Mouse (Mus musculus) liver, embryonic 13.5 days (tissue): ENCODE measurements at regions not wholly inside any gene's neighbourhood (a gene's known extent, or its start where the extent isn't known, plus 50 kb on each side); places are given as distances from the start of the nearest gene placed in this dataset.
A peak's percentile ranks its signal among the peaks of the same experiment; 100 is the strongest.
"Not testable (repeated sequence)": the region's sequence is repeated elsewhere in the genome, so short reads cannot be mapped to it uniquely, and the experiment has no call there.

Experiments
- ATAC-seq: fragments of 200-750 bp; cut with Nextera tagmentation; 2 replicates; pipeline ENCODE4 v1.8.0; 2017; ENCODE audit warnings: low read depth, mild to moderate bottlenecking, moderate number of reproducible peaks, moderate library complexity
- DNase-seq: peaks from one replicate; pipeline ENCODE4 v3.0.0; 2022
- H3K27ac ChIP-seq: fragments of 300-500 bp; sonication (generic); 2 replicates; pipeline ENCODE4 v1.5.1; 2015; ENCODE audit warnings: moderate library complexity, mild to moderate bottlenecking, inconsistent platforms
- H3K27me3 ChIP-seq: fragments of 300-500 bp; sonication (generic); 2 replicates; pipeline ENCODE4 v1.6.1; 2015; ENCODE audit warnings: mild to moderate bottlenecking, inconsistent platforms
- H3K36me3 ChIP-seq: fragments of 300-500 bp; sonication (generic); 2 replicates; pipeline ENCODE4 v1.6.1; 2015; ENCODE audit warnings: mild to moderate bottlenecking, inconsistent platforms
- H3K4me1 ChIP-seq: fragments of 300-500 bp; sonication (generic); replicated peaks from 2 replicates; pipeline ENCODE4 v1.6.1; 2015; ENCODE audit warnings: inconsistent platforms
- H3K4me2 ChIP-seq: fragments of 300-500 bp; sonication (generic); 2 replicates; pipeline ENCODE4 v1.6.1; 2015; ENCODE audit warnings: inconsistent platforms, mild to moderate bottlenecking, moderate library complexity
- H3K4me3 ChIP-seq: fragments of 300-500 bp; sonication (generic); replicated peaks from 2 replicates; pipeline ENCODE4 v1.5.1; 2015; ENCODE audit warnings: mild to moderate bottlenecking, inconsistent platforms
- H3K9ac ChIP-seq: fragments of 300-500 bp; sonication (generic); 2 replicates; pipeline ENCODE4 v1.6.1; 2015; ENCODE audit warnings: mild to moderate bottlenecking, inconsistent platforms
- H3K9me3 ChIP-seq: fragments of 300-500 bp; sonication (generic); replicated peaks from 2 replicates; pipeline ENCODE4 v1.6.1; 2016; ENCODE audit warnings: inconsistent platforms
- WGBS: fragments of 180-500 bp; shearing (Covaris S2); methylation state at CpG from one replicate; pipeline ENCODE4 v1.1.7; 2015; ENCODE audit not compliant: insufficient replicate concordance; 5-methylcytosine and 5-hydroxymethylcytosine counted together

DNA sequence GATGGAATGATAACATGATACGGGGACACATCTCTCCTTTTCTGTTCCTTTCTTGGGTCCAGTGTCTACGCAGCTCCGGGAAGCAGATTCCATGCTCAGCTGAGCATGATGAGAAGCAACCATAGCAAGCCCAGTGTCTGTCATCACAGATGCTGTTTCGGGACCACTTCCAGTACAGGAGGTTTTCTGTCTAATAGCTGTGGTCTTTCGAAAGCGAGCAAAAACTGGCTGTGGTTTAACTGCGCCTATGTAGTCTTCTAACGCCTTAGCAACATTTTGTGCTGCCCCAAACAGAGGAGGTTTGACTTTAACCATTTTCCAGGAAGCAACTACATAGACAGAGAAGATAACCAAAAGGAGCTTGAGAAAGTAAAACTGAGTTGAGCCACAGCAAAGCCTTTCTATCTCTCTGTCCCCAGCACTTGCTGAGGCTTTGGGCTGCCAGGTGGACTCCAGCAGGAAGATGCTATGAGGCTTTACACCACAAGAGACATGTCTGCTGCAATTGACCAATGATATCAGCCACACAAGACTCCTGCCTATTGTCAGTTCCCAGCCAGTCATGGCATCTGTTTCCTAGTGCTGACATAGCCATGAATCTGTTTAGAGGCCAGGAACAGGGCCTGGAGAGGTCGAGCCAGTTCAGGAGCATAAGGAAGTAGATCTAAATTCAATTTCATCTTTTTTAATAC lies 95.1 kb downstream of the Stard3nl start:
- ATAC-seq, H3K36me3 ChIP-seq, H3K4me1 ChIP-seq, H3K4me3 ChIP-seq, H3K9me3 ChIP-seq, H3K9ac ChIP-seq, H3K4me2 ChIP-seq, DNase-seq, H3K27me3 ChIP-seq, H3K27ac ChIP-seq: not testable (repeated sequence)
- WGBS = 66% methylated on average over 9 of the region's 9 CpGs

- DNase-seq = no peak
- H3K9me3 ChIP-seq = no peaks in the 10 kb centered on the region
- WGBS = 73% methylated on average over 1 of the region's 1 CpGs
Measured at GRCm38 (mm10) chr13:19296325-19296724, 99.3 kb downstream of the Stard3nl start.

GRCm38 (mm10) chr13:19293041-19293440 lies 102.6 kb downstream of the Stard3nl start:
- Histone ChIP-seq H3K9ac (no peak overlapping the region), H3K27ac (no peak overlapping the region), H3K27me3 (no peaks in the 10 kb centered on the region), H3K36me3 (no peaks in the 10 kb centered on the region), H3K9me3 (no peaks in the 10 kb centered on the region), H3K4me1 (no peaks in the 10 kb centered on the region), H3K4me2 (no peak overlapping the region), H3K4me3 (no peak overlapping the region)
- ATAC-seq (no peak), DNase-seq (no peak)
- 37% methylated on average over 2 of the region's 2 CpGs for WGBS

More at GRCm38 (mm10) chr13:19296325-19296724, 99.3 kb downstream of the Stard3nl start:
- no peak overlapping the region for H3K9ac ChIP-seq
- no peak overlapping the region for H3K4me2 ChIP-seq
- no peak overlapping the region for H3K4me3 ChIP-seq
- no peak for ATAC-seq
- H3K36me3 ChIP-seq = no peaks in the 10 kb centered on the region
- no peak overlapping the region for H3K27ac ChIP-seq
- no peaks in the 10 kb centered on the region for H3K27me3 ChIP-seq
- H3K4me1 ChIP-seq = no peaks in the 10 kb centered on the region

DNA sequence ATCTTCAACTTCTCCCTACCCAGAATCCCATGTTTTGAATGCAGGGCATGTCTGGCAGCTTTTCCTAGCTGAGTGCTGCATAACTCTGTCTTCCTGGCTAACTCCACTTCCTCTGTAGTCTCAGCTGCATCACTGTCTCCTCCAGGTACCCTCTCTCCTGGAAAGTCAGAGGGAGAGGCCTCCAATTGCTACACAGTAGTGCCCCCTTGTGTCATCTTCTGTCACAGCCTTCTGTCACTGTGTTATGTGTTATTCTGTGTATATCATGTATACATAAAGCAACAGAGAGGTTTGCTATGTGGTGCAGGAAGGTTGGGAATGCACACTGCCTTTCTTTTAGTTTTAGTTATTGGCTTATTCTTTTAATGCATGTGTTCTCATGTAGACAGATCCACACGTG lies 112.4 kb downstream of the Stard3nl start:
- Histone ChIP-seq H3K36me3 (no peaks in the 10 kb centered on the region), H3K27me3 (no peaks in the 10 kb centered on the region), H3K27ac (no peak overlapping the region), H3K4me3 (no peak overlapping the region), H3K4me1 (no peaks in the 10 kb centered on the region), H3K9ac (no peak overlapping the region), H3K9me3 (no peaks in the 10 kb centered on the region), H3K4me2 (no peak overlapping the region)
- DNase-seq = no peak
- 43% methylated on average over 1 of the region's 1 CpGs for WGBS
- no peak for ATAC-seq

- H3K27me3 ChIP-seq, DNase-seq, H3K36me3 ChIP-seq, H3K4me3 ChIP-seq, H3K9ac ChIP-seq, H3K9me3 ChIP-seq, H3K27ac ChIP-seq, ATAC-seq, H3K4me2 ChIP-seq, H3K4me1 ChIP-seq: not testable (repeated sequence)
- WGBS = 73% methylated on average over 6 of the region's 6 CpGs
Measured at GRCm38 (mm10) chr13:19272548-19273295, 122.9 kb downstream of the Stard3nl start.

GRCm38 (mm10) chr13:19264996-19265395 lies 130.6 kb downstream of the Stard3nl start:
- not testable (repeated sequence) for ATAC-seq, H3K27me3 ChIP-seq
- 67% methylated on average over 12 of the region's 12 CpGs for WGBS

DNA sequence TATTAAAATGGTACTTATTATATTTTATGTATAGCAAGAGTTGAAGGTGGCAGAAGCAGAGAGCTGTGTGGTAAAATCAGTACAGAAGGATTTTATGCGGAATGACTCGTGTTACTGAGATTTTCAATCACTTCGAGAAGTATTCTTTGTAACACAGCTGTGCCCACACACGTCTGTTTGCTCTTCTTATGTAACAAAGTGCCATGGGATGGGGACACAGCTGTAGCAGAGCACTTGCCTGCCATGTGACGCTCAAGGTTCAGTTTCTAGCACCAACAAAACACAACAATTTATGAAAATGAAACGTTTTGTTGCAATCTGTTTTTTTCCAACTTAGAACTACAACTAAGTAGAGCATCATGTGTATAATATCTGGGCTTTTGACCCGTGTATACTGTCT lies 149.0 kb downstream of the Stard3nl start:
- not testable (repeated sequence) for H3K27ac ChIP-seq, H3K9me3 ChIP-seq, ATAC-seq, H3K36me3 ChIP-seq, H3K9ac ChIP-seq, DNase-seq, H3K4me3 ChIP-seq, H3K4me1 ChIP-seq, H3K4me2 ChIP-seq, H3K27me3 ChIP-seq
- 56% methylated on average over 6 of the region's 7 CpGs for WGBS

More at GRCm38 (mm10) chr13:19264996-19265395, 130.6 kb downstream of the Stard3nl start:
- H3K4me2 ChIP-seq, H3K36me3 ChIP-seq, DNase-seq, H3K9me3 ChIP-seq, H3K9ac ChIP-seq, H3K27ac ChIP-seq, H3K4me1 ChIP-seq, H3K4me3 ChIP-seq: not testable (repeated sequence)

DNA sequence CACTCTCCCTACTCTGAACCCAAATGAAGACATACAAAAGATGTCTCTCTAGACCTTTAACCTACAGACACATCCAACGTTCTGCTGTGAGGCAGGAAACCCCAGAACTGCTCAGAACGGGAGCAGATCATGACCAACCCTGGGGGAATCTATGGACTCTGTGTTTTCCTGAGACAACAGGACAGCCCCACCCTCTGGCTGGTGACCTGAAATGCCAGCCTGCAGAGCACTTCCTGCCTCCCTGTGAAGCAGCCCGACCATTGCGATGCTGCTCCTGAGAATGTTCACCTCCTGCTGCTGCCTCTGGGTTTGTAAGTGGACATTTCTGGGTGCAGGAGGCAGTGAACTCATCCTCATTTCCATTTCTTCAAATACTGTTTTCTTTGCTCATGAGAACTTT lies 153.0 kb downstream of the Stard3nl start:
- not testable (repeated sequence) for H3K36me3 ChIP-seq, H3K4me2 ChIP-seq, H3K9ac ChIP-seq, ATAC-seq, H3K9me3 ChIP-seq, H3K4me1 ChIP-seq, H3K4me3 ChIP-seq, H3K27me3 ChIP-seq, DNase-seq, H3K27ac ChIP-seq
- WGBS = 28% methylated on average over 4 of the region's 4 CpGs

DNA sequence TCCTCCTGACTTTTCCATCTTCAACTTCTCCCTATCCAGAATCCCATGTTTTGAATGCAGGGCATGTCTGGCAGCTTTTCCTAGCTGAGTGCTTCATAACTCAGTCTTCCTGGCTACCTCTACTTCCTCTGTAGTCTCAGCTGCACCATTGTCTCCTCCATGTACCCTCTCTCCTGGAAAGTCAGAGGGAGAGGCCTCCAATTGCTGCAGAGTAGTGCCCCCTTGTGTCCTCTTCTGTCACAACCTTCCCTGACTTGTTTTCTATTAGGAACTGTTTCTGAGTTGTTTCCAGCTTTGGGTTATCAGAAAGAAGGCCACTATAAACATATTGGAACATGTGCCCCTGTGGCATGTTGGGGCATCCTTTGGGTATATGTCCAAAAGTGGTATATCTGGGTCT lies 159.3 kb downstream of the Stard3nl start:
- Histone ChIP-seq H3K4me2 (no peak overlapping the region), H3K4me1 (peaks cover 7% of the 10 kb centered on the region; the same call in 1 of the 2 replicates), H3K27ac (no peak overlapping the region), H3K36me3 (no peaks in the 10 kb centered on the region), H3K9me3 (no peaks in the 10 kb centered on the region), H3K27me3 (no peaks in the 10 kb centered on the region), H3K4me3 (no peak overlapping the region), H3K9ac (no peak overlapping the region)
- peak; percentile 45 for DNase-seq
- peak; percentile 61 for ATAC-seq

- no peak overlapping the region for H3K9ac ChIP-seq
- no peak overlapping the region for H3K27ac ChIP-seq
- no peaks in the 10 kb centered on the region for H3K9me3 ChIP-seq
- no peaks in the 10 kb centered on the region for H3K36me3 ChIP-seq
- H3K4me3 ChIP-seq = no peak overlapping the region
- no peak overlapping the region for H3K4me2 ChIP-seq
- H3K4me1 ChIP-seq = peaks cover 7% of the 10 kb centered on the region; the same call in 1 of the 2 replicates
- no peaks in the 10 kb centered on the region for H3K27me3 ChIP-seq
- WGBS = 39% methylated on average over 5 of the region's 5 CpGs
- no peak for DNase-seq
- peak; percentile 61; the same call in 1 of the 2 replicates for ATAC-seq
Measured at GRCm38 (mm10) chr13:19234700-19235374, 160.8 kb downstream of the Stard3nl start.

- DNase-seq, H3K9me3 ChIP-seq, H3K36me3 ChIP-seq, ATAC-seq, H3K27ac ChIP-seq, H3K4me3 ChIP-seq, H3K4me1 ChIP-seq, H3K9ac ChIP-seq, H3K4me2 ChIP-seq, H3K27me3 ChIP-seq: not testable (repeated sequence)
- 77% methylated on average over 1 of the region's 1 CpGs for WGBS
Measured at GRCm38 (mm10) chr13:19220004-19220403, 175.6 kb downstream of the Stard3nl start.
